Mouse (Mus musculus) hindlimb bud, embryonic 11.5 days (tissue): ENCODE results near the gene Gprc5b.

Experiments
- DNase-seq: peaks from one replicate; pipeline ENCODE4 v3.0.0-alpha.2; 2012; ENCODE audit warnings: low read depth, low spot score; ENCODE audit errors: extremely low spot score

The Gprc5b gene

GRCm38 (mm10) chr7:118995007-118995406 is at the start of gene Gprc5b:
TSS of gene Gprc5b (minus strand) at chr7:118995211.
- no peak for DNase-seq

DNA sequence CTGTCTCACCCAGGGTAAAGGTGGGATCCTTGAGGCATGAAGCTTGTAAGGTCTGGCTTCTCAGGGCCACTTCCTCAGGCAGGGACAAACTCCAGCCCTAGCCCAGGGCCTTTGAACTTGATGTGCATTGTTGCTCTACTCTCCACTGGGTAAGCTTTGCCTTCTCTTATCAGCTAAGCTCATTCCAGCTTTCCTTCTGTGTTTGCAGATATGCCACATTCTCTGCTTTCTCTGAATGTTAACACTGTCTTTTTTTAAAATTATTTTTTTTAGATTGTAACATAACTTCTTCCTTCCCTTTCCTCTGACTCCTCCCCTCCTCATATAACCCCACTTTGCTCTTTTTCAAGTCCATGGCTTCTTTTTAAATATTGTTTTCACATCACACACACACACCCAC is 46.5 kb upstream of the Gprc5b start:
- DNase-seq: no peak

DNA sequence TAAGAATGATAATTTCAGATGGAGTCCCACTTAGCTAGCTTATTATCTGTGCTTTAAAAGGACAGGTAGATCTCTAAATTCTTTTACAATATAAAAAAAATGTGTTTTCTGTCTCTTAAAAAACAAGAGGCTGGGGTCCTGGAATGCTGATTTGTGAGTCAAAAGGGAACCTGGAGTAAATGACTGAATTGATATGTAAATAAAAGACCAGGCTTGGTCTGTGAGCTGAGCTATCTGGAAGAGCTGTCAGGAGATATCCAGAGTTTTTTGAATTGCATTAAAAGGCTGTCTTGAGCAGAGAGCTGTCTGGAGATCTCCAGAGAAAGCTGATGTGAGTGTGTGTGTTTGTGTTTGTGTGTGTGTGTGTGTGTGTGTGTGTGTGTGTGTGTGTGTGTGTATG is 42.6 kb upstream of the Gprc5b start:
- DNase-seq: no peak

- no peak for DNase-seq
Measured at GRCm38 (mm10) chr7:119034243-119034961, 39.4 kb upstream of the Gprc5b start.

DNA sequence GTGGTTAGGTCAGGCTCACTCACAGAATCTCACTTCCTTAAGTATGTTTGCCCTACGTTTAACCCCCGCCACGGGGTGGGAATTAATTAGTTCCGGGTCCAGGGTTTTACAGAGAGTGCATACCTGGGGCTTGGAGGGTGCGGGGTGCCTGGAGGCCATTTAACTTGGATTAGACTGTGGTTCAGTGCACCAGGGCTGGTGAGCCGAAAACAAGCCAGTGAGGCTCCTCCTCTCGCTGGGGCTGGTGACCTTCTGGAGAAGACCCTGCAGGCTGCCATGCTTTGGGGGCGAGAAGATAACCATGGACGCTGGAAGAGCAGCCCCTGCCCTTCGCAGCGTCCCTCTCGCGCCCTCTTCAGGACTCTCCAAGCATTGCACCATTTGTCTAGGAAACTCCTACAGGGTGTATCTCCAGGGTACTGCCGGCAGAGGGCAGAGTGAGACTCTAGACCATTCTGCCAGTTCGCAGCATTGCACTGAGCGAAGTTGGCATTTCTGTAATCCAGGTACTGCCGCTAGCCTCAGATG is 28.4 kb upstream of the Gprc5b start:
- DNase-seq: peak; percentile 20

DNA sequence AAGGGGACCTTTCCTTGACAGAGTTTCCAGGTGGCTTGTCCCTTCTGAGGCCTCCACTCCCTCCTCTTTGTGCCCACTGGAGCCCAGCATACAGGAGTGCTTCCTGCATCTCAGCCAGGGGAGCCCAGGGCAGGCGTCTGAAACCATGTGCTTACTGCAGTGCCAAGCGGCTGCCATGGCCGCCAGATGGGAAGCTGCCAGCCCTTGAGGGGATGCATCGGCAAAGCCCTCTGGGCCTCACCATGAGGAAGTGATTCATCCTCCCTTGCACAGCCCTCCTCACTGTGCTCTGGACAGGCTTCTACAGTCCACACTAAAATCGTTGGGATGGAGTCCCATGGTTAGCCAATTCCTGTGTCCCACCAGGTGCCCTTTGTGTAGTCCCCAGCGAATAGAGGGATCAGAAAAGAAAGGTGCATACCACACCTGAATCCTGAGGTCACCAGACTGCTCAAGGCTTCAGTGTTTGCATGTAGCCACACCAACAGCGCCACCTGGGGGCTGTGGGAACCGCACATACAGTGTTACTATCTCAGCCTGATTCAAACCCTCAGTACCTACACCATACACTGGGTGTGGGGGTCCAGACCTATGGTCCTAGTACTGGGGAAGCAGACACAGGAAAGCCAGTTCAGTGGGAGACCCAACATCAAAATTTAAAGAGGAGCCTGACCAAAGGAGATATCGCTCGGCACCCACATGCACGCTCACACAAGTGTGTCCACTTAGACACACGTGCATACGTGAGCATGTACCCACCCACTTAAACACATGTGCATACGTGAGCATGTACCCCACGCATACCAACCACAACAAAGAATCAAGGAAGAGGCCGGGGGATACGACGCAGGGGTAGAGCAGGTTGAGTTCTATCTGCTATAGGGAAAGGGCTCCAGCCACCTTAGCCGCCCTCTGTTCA is 27.5 kb upstream of the Gprc5b start:
- no peak for DNase-seq

GRCm38 (mm10) chr7:119019537-119019936 is 24.5 kb upstream of the Gprc5b start:
- DNase-seq: no peak

- DNase-seq: no peak
Measured at GRCm38 (mm10) chr7:119015736-119016135, 20.7 kb upstream of the Gprc5b start.

GRCm38 (mm10) chr7:119010854-119011529 is 16.0 kb upstream of the Gprc5b start:
- DNase-seq: no peak

DNA sequence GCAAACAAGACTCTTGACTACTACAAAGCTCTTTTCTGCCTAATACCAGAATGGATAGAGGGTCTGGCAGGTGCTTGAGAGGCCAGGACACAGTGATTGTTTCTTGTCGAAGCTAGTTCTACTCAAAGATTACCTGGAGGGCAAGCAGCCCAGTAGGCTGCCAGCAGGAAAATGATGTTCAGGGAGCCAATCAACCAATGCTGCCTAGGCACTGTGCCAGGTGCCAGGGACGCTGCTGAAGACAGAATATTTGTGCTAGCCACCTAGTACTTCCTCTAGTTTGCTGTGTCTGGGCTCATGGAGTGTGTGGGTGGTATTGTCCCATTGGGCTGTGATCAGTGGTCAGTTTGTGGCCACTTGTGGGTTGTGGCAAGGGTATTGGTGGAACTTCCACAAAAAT is 7.5 kb upstream of the Gprc5b start:
- DNase-seq: no peak

DNA sequence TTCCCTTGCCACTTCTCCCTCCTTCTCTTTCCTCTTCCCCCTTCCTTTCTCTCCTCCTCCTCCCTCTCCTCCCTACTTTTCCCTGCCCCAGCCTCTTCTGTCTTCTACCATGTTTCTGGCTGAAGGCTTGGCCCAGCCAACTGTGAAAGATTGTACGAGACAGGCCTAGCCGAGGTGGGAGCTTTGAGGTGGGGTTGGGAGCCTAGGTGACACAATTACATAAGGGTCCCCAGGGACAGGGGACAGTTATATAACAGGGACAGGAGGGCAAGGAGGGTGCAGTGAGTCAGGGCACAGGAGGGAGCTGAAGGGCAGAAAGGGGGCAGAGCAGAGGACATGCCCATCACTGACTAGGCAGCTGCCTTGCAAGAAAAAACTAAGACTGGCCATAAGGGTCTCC is 7.0 kb upstream of the Gprc5b start:
- no peak for DNase-seq

GRCm38 (mm10) chr7:118999857-119000256 is 4.8 kb upstream of the Gprc5b start:
- DNase-seq: no peak

- DNase-seq: peak; percentile 85
Measured at GRCm38 (mm10) chr7:118996137-118996837, 1.3 kb upstream of the Gprc5b start.

DNA sequence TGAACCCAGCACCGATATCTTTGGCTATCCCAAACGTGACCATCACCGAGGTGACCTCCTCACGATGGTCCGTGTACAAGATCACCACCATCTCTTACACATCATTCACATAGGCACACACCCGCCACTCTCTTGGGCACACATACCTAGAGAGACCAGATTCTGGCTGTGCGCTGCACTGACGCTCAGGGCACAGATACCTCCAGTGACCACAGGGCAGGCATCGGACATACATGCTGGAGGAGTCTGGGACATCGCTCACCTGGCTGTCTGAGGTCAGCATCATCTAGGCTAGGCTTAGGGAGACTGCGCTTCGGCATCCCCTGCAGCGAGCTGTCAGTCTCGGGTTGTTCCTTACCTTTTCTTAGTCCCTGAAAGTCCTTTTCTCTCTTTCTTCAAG is 660 bp upstream of the Gprc5b start:
- no peak for DNase-seq

DNA sequence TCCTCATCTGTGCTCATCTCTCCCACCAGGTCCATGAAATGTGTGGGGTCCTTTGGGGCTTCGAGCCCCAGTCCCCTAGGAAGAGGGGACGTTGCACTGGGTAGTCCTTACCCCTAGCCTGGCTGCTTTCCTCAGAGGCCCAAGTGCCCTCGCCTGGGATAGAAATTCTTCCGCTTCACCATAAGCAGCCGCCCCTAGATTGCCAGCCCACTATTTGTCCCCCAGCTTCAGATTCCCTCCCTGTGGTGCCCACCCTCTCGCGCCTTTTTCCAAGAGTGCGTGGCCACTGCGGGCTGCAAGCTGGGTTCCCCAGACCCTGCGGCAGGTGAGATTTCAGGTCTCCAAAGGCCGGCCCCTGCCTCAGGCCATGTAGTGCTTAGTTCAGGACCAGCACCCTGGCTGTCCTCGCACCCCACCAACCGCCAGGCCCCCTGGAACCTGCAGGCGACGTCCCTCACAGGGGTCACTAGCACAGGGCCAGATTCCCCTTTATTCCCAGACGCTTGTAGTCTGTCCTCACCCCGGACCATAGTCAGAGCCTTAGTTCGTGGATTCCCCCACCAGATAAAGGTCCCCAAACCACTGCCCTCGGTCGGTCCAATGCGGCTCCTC is 674 bp downstream of the Gprc5b start:
- DNase-seq: no peak

DNA sequence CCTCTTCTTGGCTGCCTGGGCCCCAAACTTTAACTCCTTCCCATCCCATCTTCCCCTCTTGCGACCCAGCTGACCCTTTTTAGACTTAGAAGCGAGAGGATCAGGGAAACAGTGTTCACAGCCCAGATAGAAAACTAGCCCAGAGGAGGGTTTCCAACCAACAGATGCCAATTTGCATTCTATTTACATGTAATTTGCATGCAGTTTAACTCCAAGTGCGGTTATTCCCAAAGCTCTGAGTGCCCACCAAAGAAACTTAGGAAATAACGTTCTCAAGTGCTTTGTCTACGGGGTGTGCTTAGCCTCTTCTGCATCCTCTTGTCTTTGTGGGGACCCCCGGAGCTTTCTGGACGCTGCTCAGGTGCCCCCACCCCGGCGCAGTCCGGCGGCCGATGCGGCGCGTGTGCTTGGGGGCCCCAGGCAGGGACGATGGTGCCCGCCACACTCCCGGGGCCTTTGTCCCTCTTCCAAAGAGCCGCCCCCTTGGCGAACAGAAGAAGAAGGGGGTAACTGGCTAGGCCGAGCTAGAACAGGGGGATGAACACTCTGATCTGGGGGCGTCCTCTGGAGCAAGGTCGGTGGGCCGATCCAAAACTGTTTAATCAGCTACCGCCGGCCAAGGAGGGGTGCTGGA is 1.3 kb downstream of the Gprc5b start:
- no peak for DNase-seq

DNA sequence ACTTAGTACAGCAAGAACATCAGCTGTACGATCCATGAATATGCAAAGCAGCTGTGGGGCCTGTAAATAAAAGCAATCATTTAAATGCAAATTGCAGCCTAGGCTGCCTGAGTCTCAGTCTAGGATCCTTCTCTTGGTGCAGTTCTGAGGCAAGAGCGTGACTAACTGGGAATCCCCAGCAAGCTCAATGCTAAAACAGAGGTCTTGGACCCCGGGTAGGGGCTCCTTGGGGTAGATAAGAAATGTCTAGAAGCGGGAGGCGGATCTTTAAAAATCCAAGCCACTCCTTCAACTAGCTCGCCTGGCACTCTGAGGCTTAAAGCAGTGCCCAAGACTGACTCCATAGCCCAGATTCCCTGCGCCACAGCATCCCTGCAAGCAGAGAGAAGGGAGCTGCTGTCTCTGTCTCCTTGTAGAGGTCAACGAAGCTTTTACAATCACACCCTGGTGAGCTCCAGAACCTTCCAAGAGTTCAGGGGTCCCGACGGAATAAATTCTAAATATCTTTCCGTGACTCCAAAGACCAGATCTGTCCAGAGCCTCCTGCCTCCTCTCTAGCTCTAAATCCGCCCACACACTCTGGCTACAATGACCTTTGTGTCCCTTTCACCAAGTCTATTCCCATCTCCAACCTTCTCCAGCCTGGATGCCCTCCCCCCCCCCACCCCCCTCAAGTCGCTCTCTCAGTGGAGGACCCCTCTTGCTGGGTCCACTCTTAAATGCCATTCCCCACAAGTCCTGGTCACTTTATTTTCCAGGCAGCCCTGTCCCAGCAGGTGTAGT is 2.2 kb downstream of the Gprc5b start:
- no peak for DNase-seq

DNA sequence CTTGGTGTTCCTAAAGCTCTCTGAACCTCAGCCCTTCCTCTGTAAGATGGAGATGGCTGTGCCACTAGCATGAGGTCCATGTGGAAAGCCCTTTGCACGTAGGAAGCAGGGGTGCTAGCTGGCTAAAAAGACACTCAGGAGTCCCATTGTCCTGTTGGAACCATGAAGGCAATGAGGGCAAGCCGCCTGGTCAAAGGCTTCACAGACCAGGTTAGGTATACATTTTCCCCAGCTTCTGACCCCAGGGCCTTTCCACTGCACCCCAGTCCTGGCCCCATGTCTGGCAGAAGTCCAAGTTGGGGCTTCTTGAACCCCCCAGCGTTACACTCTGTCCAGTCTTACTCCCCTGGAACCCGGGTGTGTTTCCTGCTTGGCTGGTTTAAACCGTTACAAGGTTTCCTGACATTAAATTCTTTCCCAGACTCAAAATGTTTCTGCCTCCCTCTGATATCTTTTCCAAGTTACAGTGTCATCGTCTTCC is 2.9 kb downstream of the Gprc5b start:
- no peak for DNase-seq

DNA sequence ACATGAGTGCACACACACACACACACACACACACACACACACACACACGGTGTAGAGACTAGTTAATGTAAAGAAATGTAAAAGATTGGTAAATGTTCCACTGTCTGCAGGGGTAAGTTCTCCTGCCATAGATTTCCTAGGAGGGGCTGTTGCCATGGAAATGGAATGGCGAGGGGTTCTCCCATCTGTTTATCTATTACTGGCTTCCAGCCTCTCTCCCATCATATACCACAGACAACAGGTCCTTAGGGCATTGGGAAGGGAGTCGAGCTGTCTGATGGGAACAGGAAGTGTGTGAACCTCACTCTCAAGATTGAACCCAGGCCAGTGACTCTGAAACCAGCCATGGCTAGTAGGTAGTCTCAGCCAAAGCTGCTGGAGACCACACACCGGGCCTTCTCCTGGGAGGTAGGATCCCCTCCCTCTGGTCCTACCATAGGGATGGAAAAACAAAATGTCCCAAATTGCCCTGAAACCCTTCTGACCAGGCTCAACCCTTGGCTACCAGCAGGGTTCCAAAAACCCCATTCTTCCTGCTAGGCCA is 3.6 kb downstream of the Gprc5b start:
- DNase-seq: no peak
